In the genomic region with DNA sequence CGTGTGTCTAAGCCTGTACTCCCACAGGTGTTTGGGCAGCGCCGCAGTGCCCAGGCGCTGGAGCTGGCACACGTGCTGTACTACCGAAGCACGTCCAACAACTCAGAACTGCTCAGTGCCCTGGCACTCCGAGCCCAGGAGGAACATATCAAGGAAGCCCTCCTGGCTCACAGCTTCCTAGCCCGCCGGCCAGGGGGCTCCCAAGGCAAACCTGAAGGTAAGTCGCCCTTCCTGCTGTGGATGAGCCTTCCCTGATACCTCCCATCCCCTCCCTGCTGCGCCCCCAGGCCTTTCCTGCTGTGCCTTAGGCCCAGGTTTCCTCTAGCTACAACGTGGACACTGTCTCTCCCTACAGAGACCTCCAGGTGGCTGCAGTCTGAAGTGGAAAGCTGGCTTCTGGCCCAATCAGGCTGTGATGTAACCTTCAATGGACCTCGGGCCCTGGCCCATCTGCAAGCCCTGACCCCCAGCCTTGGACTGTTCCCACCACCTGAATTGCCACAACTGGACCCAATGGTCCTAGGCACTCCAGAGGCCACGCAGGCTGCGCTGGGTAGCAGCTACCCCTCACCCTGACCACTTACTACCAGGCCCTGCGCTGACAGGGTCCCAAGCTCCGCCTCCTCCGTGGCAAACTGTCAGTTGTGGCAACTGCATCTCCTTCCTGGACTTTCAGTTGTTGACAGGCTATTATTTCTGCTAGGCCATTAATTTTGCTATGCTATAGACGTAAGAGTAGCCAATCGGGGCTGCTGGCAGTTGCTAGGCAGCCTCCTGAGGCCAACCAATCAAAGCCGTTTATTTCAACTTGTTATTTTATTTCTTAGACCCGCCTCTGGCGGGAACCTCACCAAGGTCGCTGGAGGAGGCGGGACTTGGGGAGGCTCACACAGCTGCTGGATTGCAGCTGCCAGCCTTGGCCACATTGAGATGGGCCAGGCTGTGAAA, we compare ENCODE assay signal across 8 mouse cellular contexts. TPM values are rescaled to one million over a fixed set of nuclear protein-coding genes. Genes with fewer than 3 reads are reported as not detected.
DNase-seq lines count a peak whose midpoint lies in the region; ATAC-seq and TF ChIP-seq lines count a peak whose summit lies in the region.

No protein-coding gene starts in this region.

- H3K4me3 ChIP-seq in forebrain, embryonic 13.5 days, result peak overlapping the region; percentile 29
- peak overlapping the region; percentile 19 for H3K4me3 ChIP-seq in heart, postnatal 0 days (ENCODE audit: low read depth, low read length)
- H3K4me3 ChIP-seq in liver, embryonic 13.5 days (replicated peaks), result peak overlapping the region; percentile 43
- peak overlapping the region; percentile 27 for H3K4me3 ChIP-seq in stomach, embryonic 14.5 days (ENCODE audit: low read depth, low read length)

- no peaks in the 10 kb centered on the region for H3K27me3 ChIP-seq in forebrain, embryonic 13.5 days
- H3K27me3 ChIP-seq in heart, postnatal 0 days (ENCODE audit: control insufficient read depth, insufficient read depth, low read length), result no peaks in the 10 kb centered on the region
- H3K27me3 ChIP-seq in liver, embryonic 13.5 days, result no peaks in the 10 kb centered on the region
- H3K27me3 ChIP-seq in stomach, embryonic 14.5 days (ENCODE audit: control insufficient read depth, insufficient read depth, low read length), result no peaks in the 10 kb centered on the region

- 29% methylated on average over 26 of the region's 26 CpGs for WGBS in forebrain, embryonic 13.5 days
- WGBS in heart, postnatal 0 days, result 44% methylated on average over 26 of the region's 26 CpGs
- 45% methylated on average over 26 of the region's 26 CpGs for WGBS in liver, embryonic 13.5 days (ENCODE audit: insufficient replicate concordance)
- WGBS in stomach, embryonic 14.5 days, result 27% methylated on average over 26 of the region's 26 CpGs

- peaks cover 29% of the 10 kb centered on the region for H3K4me1 ChIP-seq in forebrain, embryonic 13.5 days
- peaks cover 6% of the 10 kb centered on the region; the same call in 1 of the 2 replicates for H3K4me1 ChIP-seq in heart, postnatal 0 days (ENCODE audit: control insufficient read depth, insufficient read depth)
- H3K4me1 ChIP-seq in liver, embryonic 13.5 days (replicated peaks), result peaks cover 48% of the 10 kb centered on the region
- peaks cover 42% of the 10 kb centered on the region for H3K4me1 ChIP-seq in stomach, embryonic 14.5 days (ENCODE audit: control insufficient read depth, insufficient read depth, low read length)

- TF ChIP-seq CTCF in heart, postnatal 0 days (IDR thresholded peaks at IDR 0.05; ENCODE audit: low read depth), result no peak

- peak overlapping the region; percentile 56 for H3K4me2 ChIP-seq in forebrain, embryonic 13.5 days
- H3K4me2 ChIP-seq in heart, postnatal 0 days (ENCODE audit: low read depth, low read length), result peak overlapping the region; percentile 48
- peak overlapping the region; percentile 56 for H3K4me2 ChIP-seq in liver, embryonic 13.5 days
- H3K4me2 ChIP-seq in stomach, embryonic 14.5 days (replicated peaks; ENCODE audit: low read depth, low read length), result peak overlapping the region; percentile 46

- no peak for TF ChIP-seq EP300 in heart, postnatal 0 days (IDR thresholded peaks at IDR 0.05; ENCODE audit: low read depth)

- DNase-seq in 416B (ENCODE audit: low read depth), result peak; percentile 98
- peak; percentile 93 for DNase-seq in adrenal gland, postnatal 14 days
- peak; percentile 90 for DNase-seq in heart, postnatal 0 days (ENCODE audit: low spot score)
- DNase-seq in kidney, postnatal 25 days, result peak; percentile 74 to 88
- peak; percentile 29 for DNase-seq in liver, embryonic 13.5 days
- DNase-seq in naive thymus-derived CD4-positive, alpha-beta T cell, adult 2 months (ENCODE audit: low read depth), result peak; percentile 86

- H3K9me3 ChIP-seq in forebrain, embryonic 13.5 days (replicated peaks), result no peaks in the 10 kb centered on the region
- no peaks in the 10 kb centered on the region for H3K9me3 ChIP-seq in heart, postnatal 0 days (replicated peaks; ENCODE audit: control insufficient read depth, low read length)
- H3K9me3 ChIP-seq in liver, embryonic 13.5 days (replicated peaks), result no peaks in the 10 kb centered on the region
- H3K9me3 ChIP-seq in stomach, embryonic 14.5 days (ENCODE audit: control insufficient read depth, low read depth, low read length), result no peaks in the 10 kb centered on the region

- peak overlapping the region; percentile 87 for H3K27ac ChIP-seq in forebrain, embryonic 13.5 days
- peak overlapping the region; percentile 33; the same call in 1 of the 2 replicates for H3K27ac ChIP-seq in heart, postnatal 0 days (ENCODE audit: low read depth)
- peak overlapping the region; percentile 57 for H3K27ac ChIP-seq in liver, embryonic 13.5 days
- peak overlapping the region; percentile 91 for H3K27ac ChIP-seq in stomach, embryonic 14.5 days (ENCODE audit: low read length)

- peak; percentile 89 for ATAC-seq in forebrain, embryonic 13.5 days
- peak; percentile 79 for ATAC-seq in heart, postnatal 0 days (ENCODE audit: insufficient read depth, low read depth)
- peak; percentile 48 for ATAC-seq in liver, embryonic 13.5 days (ENCODE audit: low read depth)
- ATAC-seq in stomach, embryonic 14.5 days (ENCODE audit: insufficient number of reproducible peaks, insufficient read depth, low FRiP score, low read depth), result peak; percentile 84

- peak overlapping the region; percentile 58 for H3K9ac ChIP-seq in forebrain, embryonic 13.5 days
- no peak overlapping the region; the same call in 1 of the 2 replicates for H3K9ac ChIP-seq in heart, postnatal 0 days (replicated peaks; ENCODE audit: low read depth, low read length)
- peak overlapping the region; percentile 37 for H3K9ac ChIP-seq in liver, embryonic 13.5 days
- H3K9ac ChIP-seq in stomach, embryonic 14.5 days (replicated peaks; ENCODE audit: low read depth, low read length), result peak overlapping the region; percentile 33; the same call in 1 of the 2 replicates

- H3K36me3 ChIP-seq in forebrain, embryonic 13.5 days (ENCODE audit: poor library complexity, severe bottlenecking), result 0 out of 2 replicates have a peak, but pooled peaks cover 4% of the 10 kb centered on the region
- peaks cover 7% of the 10 kb centered on the region; the same call in 1 of the 2 replicates for H3K36me3 ChIP-seq in heart, postnatal 0 days (replicated peaks; ENCODE audit: control insufficient read depth, insufficient read depth, low read length)
- H3K36me3 ChIP-seq in liver, embryonic 13.5 days, result peaks cover 15% of the 10 kb centered on the region
- peaks cover 10% of the 10 kb centered on the region; the same call in 1 of the 2 replicates for H3K36me3 ChIP-seq in stomach, embryonic 14.5 days (ENCODE audit: control insufficient read depth, insufficient read depth, low read length)

RNA-seq across cellular contexts. Expression of a gene that starts 4.9 kb away (rescaled TPM):
- total RNA-seq in adrenal gland, postnatal 14 days (2021), result 212 TPM in 2 replicates
- 13.2 and 16.6 TPM in 2 replicates for polyA plus RNA-seq in forebrain, embryonic 13.5 days (2015; fragmentation: Nextera tagmentation; extraction: Ambion mirVana)
- 43.4 and 46.1 TPM in 2 replicates for total RNA-seq in heart, postnatal 0 days (2014; rRNA removed; ENCODE audit: low replicate concordance)
- polyA plus RNA-seq in heart, postnatal 0 days (2015; fragmentation: Nextera tagmentation; extraction: Ambion mirVana), result 73.0 and 75.6 TPM in 2 replicates
- 49.0 and 61.6 TPM in 2 replicates for polyA plus RNA-seq in liver, embryonic 13.5 days (2015; fragmentation: Nextera tagmentation; extraction: Ambion mirVana)
- 263 and 295 TPM in 2 replicates for polyA plus RNA-seq in stomach, embryonic 14.5 days (2014; fragmentation: Nextera tagmentation; extraction: Ambion mirVana)

RNA-seq across cellular contexts. Expression of a gene that starts 7.5 kb away (rescaled TPM):
- 9.7 and 11.0 TPM in 2 replicates for total RNA-seq in adrenal gland, postnatal 14 days (2021)
- polyA plus RNA-seq in forebrain, embryonic 13.5 days (2015; fragmentation: Nextera tagmentation; extraction: Ambion mirVana), result 2.5 and 3.5 TPM in 2 replicates
- 1.2 and 1.7 TPM in 2 replicates for total RNA-seq in heart, postnatal 0 days (2014; rRNA removed; ENCODE audit: low replicate concordance)
- 2.2 and 2.9 TPM in 2 replicates for polyA plus RNA-seq in heart, postnatal 0 days (2015; fragmentation: Nextera tagmentation; extraction: Ambion mirVana)
- 1.2 and 1.5 TPM in 2 replicates for polyA plus RNA-seq in liver, embryonic 13.5 days (2015; fragmentation: Nextera tagmentation; extraction: Ambion mirVana)
- polyA plus RNA-seq in stomach, embryonic 14.5 days (2014; fragmentation: Nextera tagmentation; extraction: Ambion mirVana), result 3.4 and 3.5 TPM in 2 replicates

RNA-seq across cellular contexts. Expression of a gene that starts 19.6 kb away (rescaled TPM):
- total RNA-seq in adrenal gland, postnatal 14 days (2021), result 80.0 and 80.8 TPM in 2 replicates
- polyA plus RNA-seq in forebrain, embryonic 13.5 days (2015; fragmentation: Nextera tagmentation; extraction: Ambion mirVana), result 3.7 and 4.3 TPM in 2 replicates
- total RNA-seq in heart, postnatal 0 days (2014; rRNA removed; ENCODE audit: low replicate concordance), result 94.0 and 124 TPM in 2 replicates
- 11.7 and 12.0 TPM in 2 replicates for polyA plus RNA-seq in heart, postnatal 0 days (2015; fragmentation: Nextera tagmentation; extraction: Ambion mirVana)
- polyA plus RNA-seq in liver, embryonic 13.5 days (2015; fragmentation: Nextera tagmentation; extraction: Ambion mirVana), result 3.6 and 3.8 TPM in 2 replicates
- polyA plus RNA-seq in stomach, embryonic 14.5 days (2014; fragmentation: Nextera tagmentation; extraction: Ambion mirVana), result 4.7 and 5.4 TPM in 2 replicates

RNA-seq across cellular contexts. Expression of a gene that starts 19.8 kb away (rescaled TPM):
- total RNA-seq in adrenal gland, postnatal 14 days (2021), result 0.59 TPM in 1 of 2 replicates, not detected in the other
- 0.62 and 0.92 TPM in 2 replicates for polyA plus RNA-seq in forebrain, embryonic 13.5 days (2015; fragmentation: Nextera tagmentation; extraction: Ambion mirVana)
- 0.27 TPM in 1 of 2 replicates, not detected in the other for total RNA-seq in heart, postnatal 0 days (2014; rRNA removed; ENCODE audit: low replicate concordance)
- polyA plus RNA-seq in heart, postnatal 0 days (2015; fragmentation: Nextera tagmentation; extraction: Ambion mirVana), result 0.58 and 0.71 TPM in 2 replicates
- polyA plus RNA-seq in liver, embryonic 13.5 days (2015; fragmentation: Nextera tagmentation; extraction: Ambion mirVana), result 0.76 and 0.86 TPM in 2 replicates
- polyA plus RNA-seq in stomach, embryonic 14.5 days (2014; fragmentation: Nextera tagmentation; extraction: Ambion mirVana), result 0.45 and 0.65 TPM in 2 replicates

RNA-seq across cellular contexts. Expression of a gene that starts 38.2 kb away (rescaled TPM):
- total RNA-seq in adrenal gland, postnatal 14 days (2021), result 0.93 and 1.2 TPM in 2 replicates
- polyA plus RNA-seq in forebrain, embryonic 13.5 days (2015; fragmentation: Nextera tagmentation; extraction: Ambion mirVana), result 0.48 TPM in 2 replicates
- total RNA-seq in heart, postnatal 0 days (2014; rRNA removed; ENCODE audit: low replicate concordance), result 1.0 and 3.1 TPM in 2 replicates
- polyA plus RNA-seq in heart, postnatal 0 days (2015; fragmentation: Nextera tagmentation; extraction: Ambion mirVana), result 0.12 and 0.16 TPM in 2 replicates
- 0.07 TPM in 2 replicates for polyA plus RNA-seq in liver, embryonic 13.5 days (2015; fragmentation: Nextera tagmentation; extraction: Ambion mirVana)
- 0.29 and 0.48 TPM in 2 replicates for polyA plus RNA-seq in stomach, embryonic 14.5 days (2014; fragmentation: Nextera tagmentation; extraction: Ambion mirVana)

Comparison
In these comparisons a context has a peak if more than half of its experiments do, and no peak if none do; other contexts are left out.
1. Peak in every context shown above with its lines: DNase-seq, ATAC-seq, H3K4me3 ChIP-seq and H3K27ac ChIP-seq.
2. DNase-seq: peak in every context shown above with its lines; median percentile 98 in 416B; 93 in adrenal gland, postnatal 14 days; 90 in heart, postnatal 0 days; 86 in naive thymus-derived CD4-positive, alpha-beta T cell, adult 2 months; 81 in kidney, postnatal 25 days; 29 in liver, embryonic 13.5 days.
3. H3K27ac ChIP-seq: peak in every context shown above with its lines; median percentile 91 in stomach, embryonic 14.5 days; 87 in forebrain, embryonic 13.5 days; 57 in liver, embryonic 13.5 days; 33 in heart, postnatal 0 days.